Mouse (Mus musculus): ENCODE results near the gene Slc13a5. TPM values are rescaled to one million over a fixed set of nuclear protein-coding genes. Genes with fewer than 3 reads are reported as not detected.

Slc13a5 gene
- polyA plus RNA-seq (2014; fragmentation: Illumina TruSeq; extraction: RNeasy Lipid Tissue Mini Kit (QIAGEN cat#74804); ENCODE audit: low read depth, low replicate concordance) = 0.65 TPM

GRCm38 (mm10) chr11:72266960-72267560 lies at the start of gene Slc13a5:
Gene Slc13a5, minus strand, starts transcription at chr11:72267222.

GRCm38 (mm10) chr11:72314151-72314895 lies 47.3 kb upstream of the Slc13a5 start, which contains the start of gene Fbxo39:
Gene Fbxo39, plus strand, starts transcription at chr11:72314444.

GRCm38 (mm10) chr11:72301334-72301733 lies 34.3 kb upstream of the Slc13a5 start, which contains the start of gene Xaf1:
Gene Xaf1, plus strand, starts transcription at chr11:72301629.

GRCm38 (mm10) chr11:72215410-72215797 lies 51.6 kb downstream of the Slc13a5 start, which contains the start of gene Med31:
Gene Med31, minus strand, starts transcription at chr11:72215592.

GRCm38 (mm10) chr11:72207204-72207833 lies 59.7 kb downstream of the Slc13a5 start, which contains the start of the genes 4933427D14Rik and Txndc17:
Gene 4933427D14Rik, minus strand, starts transcription at chr11:72207459.
Gene Txndc17, plus strand, starts transcription at chr11:72207547.

GRCm38 (mm10) chr11:72206341-72207203 lies 60.5 kb downstream of the Slc13a5 start, which contains the start of gene Gm43951:
Gene Gm43951, minus strand, starts transcription at chr11:72206840.

Other genes with a start within 250 kb of the Slc13a5 start
- 0.17 TPM for gene Aipl1, start 229.7 kb downstream of the Slc13a5 start, polyA plus RNA-seq (2014; fragmentation: Illumina TruSeq; extraction: RNeasy Lipid Tissue Mini Kit (QIAGEN cat#74804); ENCODE audit: low read depth, low replicate concordance)
- 0.40 TPM for gene Pimreg, start 225.2 kb downstream of the Slc13a5 start, polyA plus RNA-seq (2014; fragmentation: Illumina TruSeq; extraction: RNeasy Lipid Tissue Mini Kit (QIAGEN cat#74804); ENCODE audit: low read depth, low replicate concordance)
- 2.4 TPM for gene Pitpnm3, start 131.4 kb downstream of the Slc13a5 start, polyA plus RNA-seq (2014; fragmentation: Illumina TruSeq; extraction: RNeasy Lipid Tissue Mini Kit (QIAGEN cat#74804); ENCODE audit: low read depth, low replicate concordance)
- 0.62 TPM for gene Gm43951, start 60.4 kb downstream of the Slc13a5 start, polyA plus RNA-seq (2014; fragmentation: Illumina TruSeq; extraction: RNeasy Lipid Tissue Mini Kit (QIAGEN cat#74804); ENCODE audit: low read depth, low replicate concordance)
- gene 4933427D14Rik, start 59.8 kb downstream of the Slc13a5 start, polyA plus RNA-seq (2014; fragmentation: Illumina TruSeq; extraction: RNeasy Lipid Tissue Mini Kit (QIAGEN cat#74804); ENCODE audit: low read depth, low replicate concordance) = 10.2 TPM
- 128 TPM for gene Txndc17, start 59.7 kb downstream of the Slc13a5 start, polyA plus RNA-seq (2014; fragmentation: Illumina TruSeq; extraction: RNeasy Lipid Tissue Mini Kit (QIAGEN cat#74804); ENCODE audit: low read depth, low replicate concordance)
- 15.8 TPM for gene Med31, start 51.6 kb downstream of the Slc13a5 start, polyA plus RNA-seq (2014; fragmentation: Illumina TruSeq; extraction: RNeasy Lipid Tissue Mini Kit (QIAGEN cat#74804); ENCODE audit: low read depth, low replicate concordance)
- 23.9 TPM for gene Xaf1, start 34.4 kb upstream of the Slc13a5 start, polyA plus RNA-seq (2014; fragmentation: Illumina TruSeq; extraction: RNeasy Lipid Tissue Mini Kit (QIAGEN cat#74804); ENCODE audit: low read depth, low replicate concordance)
- gene Fbxo39, start 47.2 kb upstream of the Slc13a5 start, polyA plus RNA-seq (2014; fragmentation: Illumina TruSeq; extraction: RNeasy Lipid Tissue Mini Kit (QIAGEN cat#74804); ENCODE audit: low read depth, low replicate concordance) = 0.93 TPM
- 11.9 TPM for gene Tekt1, start 95.2 kb upstream of the Slc13a5 start, polyA plus RNA-seq (2014; fragmentation: Illumina TruSeq; extraction: RNeasy Lipid Tissue Mini Kit (QIAGEN cat#74804); ENCODE audit: low read depth, low replicate concordance)
- 19.5 TPM for gene Smtnl2, start 144.5 kb upstream of the Slc13a5 start, polyA plus RNA-seq (2014; fragmentation: Illumina TruSeq; extraction: RNeasy Lipid Tissue Mini Kit (QIAGEN cat#74804); ENCODE audit: low read depth, low replicate concordance)
- gene Ggt6, start 168.3 kb upstream of the Slc13a5 start, polyA plus RNA-seq (2014; fragmentation: Illumina TruSeq; extraction: RNeasy Lipid Tissue Mini Kit (QIAGEN cat#74804); ENCODE audit: low read depth, low replicate concordance) = 0.84 TPM
- gene Mybbp1a, start 174.1 kb upstream of the Slc13a5 start, polyA plus RNA-seq (2014; fragmentation: Illumina TruSeq; extraction: RNeasy Lipid Tissue Mini Kit (QIAGEN cat#74804); ENCODE audit: low read depth, low replicate concordance) = 43.2 TPM
- 18.1 TPM for gene Spns2, start 222.7 kb upstream of the Slc13a5 start, polyA plus RNA-seq (2014; fragmentation: Illumina TruSeq; extraction: RNeasy Lipid Tissue Mini Kit (QIAGEN cat#74804); ENCODE audit: low read depth, low replicate concordance)